Mouse (Mus musculus) bone marrow macrophage, adult 2 months (primary cell): Measurements from ENCODE around the gene Slc39a2. TPM values are rescaled to one million over a fixed set of nuclear protein-coding genes. Genes with fewer than 3 reads are reported as not detected.
"Not testable (repeated sequence)": the region's sequence is repeated elsewhere in the genome, so short reads cannot be mapped to it uniquely, and the experiment has no call there.

Experiments used
- H3K27ac ChIP-seq: 2 replicates; pipeline ENCODE4 v1.5.1; 2012; ENCODE audit warnings: low read depth, low read length; ENCODE audit not compliant: insufficient read depth
- H3K4me1 ChIP-seq: 2 replicates; pipeline ENCODE4 v1.6.1; 2012; ENCODE audit warnings: low read length; ENCODE audit not compliant: control insufficient read depth, insufficient read depth
- H3K4me3 ChIP-seq: 2 replicates; pipeline ENCODE4 v1.5.1; 2012; ENCODE audit warnings: mild to moderate bottlenecking, low read length, moderate library complexity; ENCODE audit not compliant: insufficient read depth
- CTCF ChIP-seq: IDR thresholded peaks from 2 replicates; pipeline ENCODE4 v1.5.1; 2012; ENCODE audit warnings: low read depth, mild to moderate bottlenecking, low read length, moderate library complexity
- POLR2A ChIP-seq: IDR thresholded peaks from 2 replicates; pipeline ENCODE4 v1.6.1; 2012; ENCODE audit warnings: mild to moderate bottlenecking, low read depth, low read length, borderline replicate concordance
- polyA plus RNA-seq: library from polyadenylated mRNA; stranded (reverse); fragments of >200 nt; gene quantifications from 2 replicates; pipeline ENCODE4 v1.2.4, GENCODE M21; 2012; ENCODE audit not compliant: missing spikeins, insufficient read depth, insufficient read length

The Slc39a2 gene
- polyA plus RNA-seq: 0.44 and 1.2 TPM in 2 replicates

DNA sequence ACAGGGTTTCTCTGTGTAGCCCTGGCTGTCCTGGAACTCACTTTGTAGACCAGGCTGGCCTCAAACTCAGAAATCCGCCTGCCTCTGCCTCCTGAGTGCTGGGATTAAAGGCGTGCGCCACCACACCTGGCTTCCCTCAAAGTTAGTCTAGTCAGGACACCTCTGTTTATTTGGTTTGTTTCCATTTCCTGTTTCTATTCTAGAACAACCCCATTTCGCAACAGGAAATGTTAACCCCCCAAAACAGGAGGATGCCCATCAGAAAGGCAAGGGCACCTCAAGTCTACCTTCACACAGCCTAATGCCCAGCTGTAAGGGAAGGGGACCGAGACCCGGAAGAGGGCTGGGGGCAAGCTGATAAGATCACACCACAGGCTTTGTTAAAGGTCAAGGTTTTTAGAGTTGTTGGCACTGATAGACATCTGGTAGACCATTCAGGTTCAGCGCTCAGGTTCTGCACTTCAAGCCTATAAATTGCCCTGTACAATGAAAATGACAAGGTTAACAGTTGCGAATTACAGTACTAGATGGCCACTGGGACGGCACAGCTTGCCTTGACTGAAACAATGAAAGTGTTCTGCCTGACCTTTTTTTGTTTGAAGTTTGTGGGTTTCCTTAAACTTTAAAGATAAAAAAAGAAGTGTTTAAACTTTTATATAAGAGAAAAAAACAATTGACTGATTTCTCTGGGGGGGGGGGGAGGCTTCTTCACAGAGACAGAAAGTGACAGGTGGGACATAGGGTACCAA lies at the start of gene Slc39a2:
Slc39a2 (plus strand) TSS at position 699 of the 749 bp plus-strand sequence.
- H3K4me3 ChIP-seq: no peak within 1 kb of the TSS
- TF ChIP-seq POLR2A (no peak), CTCF (no peak)
- peaks cover 38% of the 10 kb centered on the region for H3K4me1 ChIP-seq
- peak within 1 kb of the TSS; percentile 71 for H3K27ac ChIP-seq

DNA sequence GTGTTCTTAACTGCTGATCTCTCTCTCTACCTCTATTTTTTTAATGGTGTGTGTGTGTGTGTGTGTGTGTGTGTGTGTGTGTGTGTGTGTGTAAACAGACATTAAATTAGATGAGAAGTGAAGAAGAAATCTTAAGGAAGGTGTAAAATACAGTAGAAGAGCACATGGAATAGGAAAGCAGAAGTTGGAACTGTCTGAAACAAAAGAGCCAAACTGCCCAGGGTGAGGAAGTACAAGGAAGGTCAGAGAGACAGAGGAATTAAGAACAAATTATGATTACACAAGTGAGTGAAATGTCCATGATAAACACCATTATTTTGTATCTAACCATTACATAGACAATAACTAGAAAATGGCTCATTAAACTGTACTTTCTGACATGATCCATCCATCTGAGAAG lies 48.8 kb upstream of the Slc39a2 start:
- TF ChIP-seq CTCF (no peak), POLR2A (no peak)
- peaks cover 28% of the 10 kb centered on the region for H3K4me1 ChIP-seq
- no peak overlapping the region for H3K27ac ChIP-seq
- no peak overlapping the region for H3K4me3 ChIP-seq

DNA sequence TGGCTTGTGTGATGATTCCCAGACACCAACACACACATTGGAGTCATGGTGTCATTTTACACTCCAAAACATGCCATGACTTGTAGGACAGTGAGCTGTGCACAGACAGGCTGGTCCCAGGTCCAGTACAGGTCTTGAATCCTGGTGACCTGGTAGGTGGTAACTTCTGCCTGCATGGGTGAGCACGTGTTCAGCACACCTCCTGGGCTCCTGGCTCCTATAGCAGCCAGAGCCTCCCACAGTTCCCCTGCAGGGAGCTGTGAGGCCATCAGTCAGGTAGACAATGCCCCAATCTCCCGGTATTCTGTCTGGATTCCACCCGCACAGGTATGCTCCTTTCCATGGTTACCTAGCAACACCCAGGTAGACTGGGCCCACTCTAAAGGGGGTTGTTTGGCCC lies 46.1 kb upstream of the Slc39a2 start:
- H3K4me1 ChIP-seq: peaks cover 25% of the 10 kb centered on the region
- H3K27ac ChIP-seq: no peak overlapping the region
- H3K4me3 ChIP-seq: no peak overlapping the region
- TF ChIP-seq CTCF: no peak
- no peak for TF ChIP-seq POLR2A

DNA sequence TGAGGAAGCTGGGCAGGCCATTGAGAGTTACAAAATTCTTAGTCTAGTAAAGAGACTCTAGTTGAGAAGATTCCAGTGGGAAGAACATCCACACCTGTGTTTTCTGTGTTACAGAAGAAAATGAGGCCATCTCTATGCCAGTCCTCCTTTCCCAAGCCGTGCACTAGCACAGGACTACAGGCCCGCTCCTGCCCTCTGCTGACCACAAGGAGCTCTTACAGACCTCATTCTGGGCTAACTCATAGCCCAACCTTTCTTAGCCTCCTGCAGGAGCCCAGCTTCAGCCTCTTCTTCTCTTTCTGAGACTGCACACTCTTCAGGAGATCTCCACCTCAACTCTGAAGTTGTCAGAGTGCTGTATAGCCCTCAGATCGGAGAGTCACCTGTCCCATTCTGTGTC lies 41.7 kb upstream of the Slc39a2 start:
- H3K4me3 ChIP-seq, H3K27ac ChIP-seq, H3K4me1 ChIP-seq: not testable (repeated sequence)
- peak; percentile 23; the same call in 1 of the 2 replicates for TF ChIP-seq CTCF

DNA sequence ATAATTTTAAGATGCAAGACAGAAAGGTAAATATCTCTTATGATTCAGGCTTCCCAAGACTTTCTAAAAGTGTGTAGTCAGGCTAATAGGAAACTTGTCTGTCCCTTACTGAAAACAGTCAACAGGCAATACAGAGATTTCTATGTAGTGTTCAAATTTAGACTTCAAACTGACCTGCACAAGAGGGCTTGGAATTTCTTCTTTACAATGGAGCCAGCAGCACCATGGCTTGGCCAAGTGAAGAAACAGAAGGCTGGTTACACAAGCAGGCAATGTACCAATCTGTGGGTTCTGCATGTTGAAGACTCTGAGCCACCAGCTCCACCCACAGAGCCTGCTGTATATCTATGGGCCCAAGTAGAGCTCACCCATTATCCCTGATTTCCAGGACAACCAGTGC lies 39.3 kb upstream of the Slc39a2 start, which contains the start of gene Ear6:
Ear6 (plus strand) TSS at position 301 of the 400 bp plus-strand sequence.
- Histone ChIP-seq H3K27ac (no peak within 1 kb of the TSS), H3K4me3 (no peak within 1 kb of the TSS)
- TF ChIP-seq CTCF: no peak

DNA sequence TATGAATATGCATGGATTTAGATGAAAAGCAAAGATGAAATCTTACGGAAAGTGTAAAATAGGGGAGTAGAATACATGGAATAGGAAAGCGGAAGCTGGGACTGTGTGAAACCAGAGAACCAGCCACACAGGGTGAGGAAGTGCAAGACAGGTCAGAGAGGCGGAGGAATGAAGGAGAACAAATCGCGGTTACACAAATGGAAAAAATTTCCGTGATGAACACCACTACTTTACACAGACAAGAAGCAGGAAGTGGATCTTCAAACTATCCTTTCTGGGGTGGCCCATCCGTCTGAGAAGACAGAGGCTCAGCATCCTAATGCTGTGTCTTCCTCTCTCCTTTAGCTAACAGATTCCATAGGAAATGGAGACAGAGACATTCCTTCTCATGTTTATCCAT lies 37.4 kb upstream of the Slc39a2 start:
- H3K27ac ChIP-seq, H3K4me3 ChIP-seq, H3K4me1 ChIP-seq: not testable (repeated sequence)

More for the DNA sequence above, 39.3 kb upstream of the Slc39a2 start, which contains the start of gene Ear6:
- H3K4me1 ChIP-seq: no peaks in the 10 kb centered on the region

DNA sequence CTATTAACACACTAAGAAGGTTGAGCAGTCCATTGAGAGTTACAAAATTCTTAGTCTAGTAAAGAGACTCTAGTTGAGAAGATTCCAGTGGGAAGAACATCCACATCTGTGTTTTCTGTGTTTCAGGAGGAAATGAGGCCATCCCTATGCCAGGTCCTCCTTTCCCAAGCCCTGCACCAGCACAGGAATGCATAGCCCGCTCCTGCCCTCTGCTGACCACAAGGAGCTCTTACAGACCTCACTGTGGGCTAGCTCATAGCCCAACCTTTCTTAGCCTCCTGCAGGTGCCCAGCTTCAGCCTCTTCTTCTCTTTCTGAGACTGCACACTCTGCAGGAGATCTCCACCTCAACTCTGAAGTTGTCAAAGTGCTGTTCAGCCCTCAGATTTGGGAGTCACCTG lies 29.1 kb upstream of the Slc39a2 start:
- not testable (repeated sequence) for H3K4me1 ChIP-seq, H3K4me3 ChIP-seq, H3K27ac ChIP-seq

DNA sequence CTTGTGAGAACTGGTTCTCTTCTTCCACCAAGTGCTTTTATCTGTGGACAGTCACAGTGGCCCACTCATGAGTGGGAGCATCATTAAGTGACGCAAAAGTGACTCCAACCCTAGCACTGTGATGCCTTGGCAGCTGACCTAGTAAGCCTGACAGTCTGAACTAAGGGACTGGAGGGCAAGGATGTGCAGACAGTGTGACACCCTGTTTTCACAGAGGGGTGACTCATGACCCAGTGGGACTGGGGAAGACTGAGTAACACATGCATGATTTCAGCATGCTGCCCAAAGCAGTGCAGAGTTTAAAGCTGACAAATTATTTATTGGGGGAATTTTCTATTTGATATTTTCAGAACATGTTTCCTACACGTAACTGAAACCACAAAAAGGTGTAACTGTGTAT lies 21.9 kb upstream of the Slc39a2 start:
- H3K4me3 ChIP-seq: no peak overlapping the region
- no peak overlapping the region for H3K27ac ChIP-seq
- TF ChIP-seq CTCF (no peak), POLR2A (no peak)
- 0 out of 2 replicates have a peak, but pooled peaks cover 2% of the 10 kb centered on the region for H3K4me1 ChIP-seq

DNA sequence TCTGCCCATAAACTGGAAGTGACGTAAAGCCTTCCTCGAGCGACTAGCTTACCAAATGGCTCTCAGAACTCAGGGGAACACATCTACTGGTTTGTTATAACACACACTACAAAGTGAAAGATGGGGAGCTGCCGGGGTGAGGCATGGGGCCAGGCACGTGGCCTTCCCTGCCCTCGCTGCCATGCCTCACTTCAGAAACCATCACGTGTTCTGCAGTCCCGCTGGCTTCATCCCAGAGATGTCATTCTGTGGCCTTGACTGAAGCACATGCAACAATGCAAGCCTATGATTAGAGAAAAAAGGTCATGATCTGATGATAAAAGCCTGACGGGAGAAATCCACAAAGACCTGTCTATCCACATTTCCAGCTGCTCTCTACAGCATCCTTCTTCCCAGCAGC lies 20.9 kb upstream of the Slc39a2 start:
- TF ChIP-seq CTCF (no peak), POLR2A (no peak)
- 0 out of 2 replicates have a peak, but pooled peaks cover 2% of the 10 kb centered on the region for H3K4me1 ChIP-seq
- no peak overlapping the region for H3K27ac ChIP-seq
- H3K4me3 ChIP-seq: no peak overlapping the region

DNA sequence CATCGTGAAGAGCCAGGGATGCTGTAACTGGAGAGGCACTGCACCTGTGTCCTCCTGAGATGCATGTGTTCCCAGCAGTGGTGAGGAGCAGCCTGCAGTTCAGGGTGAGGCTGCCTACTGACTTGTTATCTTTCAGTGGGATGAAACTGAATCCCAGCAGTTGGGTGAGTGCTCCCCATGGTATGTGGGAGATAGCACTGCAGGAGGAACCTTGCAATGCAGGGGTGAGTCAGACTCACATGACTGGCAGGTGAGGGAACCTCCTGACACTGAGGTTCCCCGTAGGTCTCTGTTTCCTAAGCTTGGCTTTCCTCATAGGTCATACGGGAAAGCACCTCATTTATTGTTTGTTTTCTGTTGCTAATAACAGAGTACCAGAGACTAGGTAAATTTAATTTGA lies 15.2 kb upstream of the Slc39a2 start:
- Histone ChIP-seq H3K4me3 (no peak overlapping the region), H3K4me1 (no peaks in the 10 kb centered on the region), H3K27ac (no peak overlapping the region)
- TF ChIP-seq POLR2A (no peak), CTCF (no peak)
